Mouse (Mus musculus): ENCODE results near the gene Gpbp1. TPM values are rescaled to one million over a fixed set of nuclear protein-coding genes. Genes with fewer than 3 reads are reported as not detected.

The Gpbp1 gene
- polyA plus RNA-seq, 1 experiment, result 3.9 TPM

DNA sequence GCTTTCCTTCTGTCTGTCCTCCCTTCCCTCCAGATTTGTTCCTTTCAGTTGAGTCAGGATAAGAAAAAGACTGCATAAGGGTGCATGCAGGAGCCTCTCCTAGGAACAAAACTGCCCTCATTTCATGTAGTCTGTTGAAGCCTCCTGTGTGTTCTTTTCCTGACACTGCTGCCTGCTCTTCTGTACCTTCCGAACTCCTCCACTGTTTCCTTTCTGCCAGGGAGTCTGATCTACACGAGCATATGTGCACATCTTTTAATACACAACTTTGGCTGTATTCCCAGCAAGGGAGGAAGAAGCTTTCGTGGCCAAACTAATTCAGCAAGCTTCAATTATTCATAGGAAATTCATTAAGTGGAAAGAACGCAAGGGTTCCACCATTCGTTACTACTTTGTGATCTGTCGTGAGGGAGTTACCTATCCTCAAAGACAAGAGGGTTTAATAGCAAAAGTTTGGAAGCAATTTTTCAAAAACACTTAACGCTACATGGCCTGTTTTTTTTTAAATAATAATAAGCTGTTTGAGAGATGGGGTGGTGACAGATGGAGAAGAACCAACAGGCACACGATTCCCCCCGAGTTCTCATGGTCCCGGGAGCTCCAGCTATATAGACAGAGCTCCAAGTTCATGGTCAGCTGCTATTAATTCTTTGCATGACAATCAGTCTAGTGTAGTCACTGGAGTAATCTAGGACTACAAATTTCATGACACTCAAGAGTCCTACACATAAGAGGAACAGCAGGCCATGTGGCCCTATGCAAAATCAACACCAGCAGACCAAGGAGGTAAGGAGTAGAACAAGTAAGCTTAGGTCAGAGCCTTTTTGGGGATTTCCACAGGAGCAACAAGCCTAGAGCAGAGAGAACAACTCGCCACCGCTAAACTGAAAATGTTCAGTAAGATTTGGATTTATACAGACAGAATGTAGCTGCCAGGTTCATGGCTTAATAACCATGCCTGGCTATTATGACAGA, 105.6 kb downstream of the Gpbp1 start:
- TF ChIP-seq CTCF (IDR thresholded peaks at IDR 0.05; ENCODE audit: insufficient read depth, low read length) (no peak), POLR2A (IDR thresholded peaks at IDR 0.05; ENCODE audit: borderline replicate concordance, extremely low read depth, low read depth, low read length) (no peak)
- no peak for DNase-seq
- WGBS, result 54% methylated on average over 12 of the region's 12 CpGs
- no peaks in the 10 kb centered on the region for H3K4me1 ChIP-seq (ENCODE audit: control insufficient read depth, insufficient read depth, low read length)
- H3K4me3 ChIP-seq (replicated peaks; ENCODE audit: extremely low read depth, low read depth, low read length), result no peak overlapping the region

Other genes starting within 250 kb of the Gpbp1 start
- gene Actbl2, start 235.1 kb downstream of the Gpbp1 start, polyA plus RNA-seq (2012; rRNA removed), result not detected in 2 replicates
- gene Gm49496, start 59.8 kb upstream of the Gpbp1 start, polyA plus RNA-seq (2012; rRNA removed), result not detected in 2 replicates
- gene Gm10198, start 102.7 kb upstream of the Gpbp1 start, polyA plus RNA-seq (2012; rRNA removed), result not detected in 2 replicates
- 3.7 and 4.9 TPM in 2 replicates for gene Mier3, start 190.9 kb upstream of the Gpbp1 start, polyA plus RNA-seq (2012; rRNA removed)

Measured in lung, adult 2 months (tissue).